Mouse (Mus musculus) heart, postnatal 0 days (tissue): ENCODE results near the gene Atp6v1e1.

Source experiments
- CTCF ChIP-seq: IDR thresholded peaks from 2 replicates; pipeline ENCODE4 v1.5.1; 2016; ENCODE audit warnings: antibody characterized with exemption, control low read depth, low read depth
- EP300 ChIP-seq: IDR thresholded peaks from 2 replicates; pipeline ENCODE4 v1.6.1; 2016; ENCODE audit warnings: antibody characterized with exemption, low read depth

- TF ChIP-seq CTCF = no peak
- no peak for TF ChIP-seq EP300
Measured at GRCm38 (mm10) chr6:120830056-120830455, 7.5 kb upstream of the Atp6v1e1 start.
